Mouse (Mus musculus) G1E (cell line): ENCODE measurements around the gene Dppa4.

Experiments used
- CTCF ChIP-seq: IDR thresholded peaks from 2 replicates; pipeline ENCODE4 v1.5.1; 2012; ENCODE audit warnings: low read depth, low read length, inconsistent platforms, mixed read lengths
- GATA1 ChIP-seq: IDR thresholded peaks from 2 replicates; pipeline ENCODE4 v1.6.1; 2012; ENCODE audit warnings: borderline replicate concordance, low read length, inconsistent platforms, mixed read lengths
- TAL1 ChIP-seq: conservative IDR thresholded peaks from 2 replicates; pipeline ENCODE4 v1.6.1; 2012; ENCODE audit warnings: low read depth, low read length, inconsistent platforms, mixed read lengths

DNA sequence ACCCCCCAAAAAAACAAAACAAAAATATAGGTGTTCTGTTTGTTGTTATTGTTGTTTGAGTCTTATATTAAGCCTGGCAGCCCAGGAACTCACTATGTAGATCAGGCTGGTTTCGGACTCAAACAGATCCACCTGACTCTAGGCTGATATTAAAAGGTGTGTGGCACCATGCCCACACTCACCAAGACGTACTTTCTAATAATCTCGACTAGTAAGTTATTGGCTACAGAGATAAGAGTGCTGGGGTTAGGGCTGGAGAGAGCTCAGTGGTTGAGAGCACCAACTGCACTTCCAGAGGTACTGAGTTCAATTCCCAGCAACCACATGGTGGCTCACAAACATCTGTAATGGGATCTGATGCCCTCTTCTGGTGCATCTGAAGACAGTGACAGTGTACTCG lies 2.6 kb upstream of the Dppa4 start:
- TF ChIP-seq CTCF (no peak), GATA1 (no peak), TAL1 (no peak)
